Mouse (Mus musculus): ENCODE data around the gene Slc22a4.

DNA sequence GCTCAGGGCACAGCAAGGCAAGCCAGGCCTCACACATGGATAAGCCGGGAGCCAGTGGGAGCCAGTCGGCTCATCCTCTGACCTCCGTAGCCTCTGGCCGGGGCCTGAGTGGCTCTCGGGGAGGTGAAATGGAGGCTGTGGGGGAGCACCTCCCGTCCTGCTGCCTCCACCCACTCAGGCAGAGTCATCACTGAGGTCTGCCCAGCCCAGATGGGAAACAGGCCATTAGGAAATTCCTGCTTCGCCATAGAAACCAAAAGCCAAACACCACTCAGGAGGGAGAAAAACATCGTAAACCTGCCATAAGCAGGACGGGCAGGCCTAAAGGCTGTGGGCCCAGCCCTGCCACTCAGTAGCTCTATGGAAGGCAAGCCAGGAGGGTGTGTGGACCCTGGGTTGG is 32.4 kb upstream of the Slc22a4 start:
- TF ChIP-seq CTCF (IDR thresholded peaks at IDR 0.05; ENCODE audit: low read depth) (no peak), EP300 (IDR thresholded peaks at IDR 0.05; ENCODE audit: low read depth) (no peak)

All from liver, postnatal 0 days (tissue).